Mouse (Mus musculus): ENCODE results near the gene Ankmy1.

Gene Ankmy1

GRCm38 (mm10) chr1:92874011-92874410, 28.7 kb downstream of the Ankmy1 start:
- no peak for DNase-seq (ENCODE audit: low spot score)

DNA sequence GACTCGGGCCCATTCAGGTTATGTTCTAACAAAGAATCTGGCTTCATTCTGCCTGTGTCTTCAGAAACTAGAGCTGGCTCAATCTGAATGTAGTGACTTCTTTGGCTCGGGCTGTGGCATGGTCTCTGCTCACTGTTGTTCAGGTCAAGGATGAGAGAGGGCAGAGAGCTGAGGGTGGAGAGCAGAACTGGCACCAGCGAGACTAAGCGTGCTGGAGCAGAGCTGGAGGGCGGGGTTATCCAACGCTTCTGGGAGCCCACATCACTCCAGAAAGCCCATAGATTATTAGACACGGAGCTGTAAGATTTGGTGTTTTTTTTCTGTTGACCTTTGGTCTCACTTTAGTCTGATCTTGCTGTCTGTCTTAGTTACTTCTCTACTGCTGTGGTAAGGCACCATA, 30.0 kb downstream of the Ankmy1 start:
- no peak for DNase-seq (ENCODE audit: low spot score)

- DNase-seq (ENCODE audit: low spot score), result no peak
Observed at GRCm38 (mm10) chr1:92869985-92870384, 32.7 kb downstream of the Ankmy1 start.

DNA sequence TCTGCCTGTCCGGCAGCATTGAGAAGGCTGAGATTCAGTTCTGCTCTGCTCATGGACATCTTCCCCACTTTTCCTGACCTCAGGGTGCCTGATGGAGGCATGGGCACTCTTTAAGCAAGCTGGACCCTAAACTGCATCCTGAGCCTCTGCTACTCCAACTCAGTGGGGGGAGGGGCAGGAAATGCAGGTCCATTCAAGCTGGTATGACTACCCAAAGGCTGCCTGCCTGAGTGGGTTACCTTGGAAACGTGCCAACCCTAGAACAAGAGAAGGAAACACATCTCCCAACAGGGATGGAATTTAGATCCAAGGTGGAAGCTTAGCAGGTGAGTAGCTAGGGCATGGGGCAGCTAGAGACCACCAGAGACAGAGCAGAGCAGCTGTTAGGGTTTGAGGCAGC, 36.5 kb downstream of the Ankmy1 start:
- no peak for DNase-seq (ENCODE audit: low spot score)

- DNase-seq (ENCODE audit: low spot score), result no peak
Observed at GRCm38 (mm10) chr1:92863268-92863667, 39.4 kb downstream of the Ankmy1 start.

GRCm38 (mm10) chr1:92861503-92861902, 41.2 kb downstream of the Ankmy1 start:
- no peak for DNase-seq (ENCODE audit: low spot score)

GRCm38 (mm10) chr1:92852450-92852849, 50.3 kb downstream of the Ankmy1 start:
- DNase-seq (ENCODE audit: low spot score), result no peak

DNA sequence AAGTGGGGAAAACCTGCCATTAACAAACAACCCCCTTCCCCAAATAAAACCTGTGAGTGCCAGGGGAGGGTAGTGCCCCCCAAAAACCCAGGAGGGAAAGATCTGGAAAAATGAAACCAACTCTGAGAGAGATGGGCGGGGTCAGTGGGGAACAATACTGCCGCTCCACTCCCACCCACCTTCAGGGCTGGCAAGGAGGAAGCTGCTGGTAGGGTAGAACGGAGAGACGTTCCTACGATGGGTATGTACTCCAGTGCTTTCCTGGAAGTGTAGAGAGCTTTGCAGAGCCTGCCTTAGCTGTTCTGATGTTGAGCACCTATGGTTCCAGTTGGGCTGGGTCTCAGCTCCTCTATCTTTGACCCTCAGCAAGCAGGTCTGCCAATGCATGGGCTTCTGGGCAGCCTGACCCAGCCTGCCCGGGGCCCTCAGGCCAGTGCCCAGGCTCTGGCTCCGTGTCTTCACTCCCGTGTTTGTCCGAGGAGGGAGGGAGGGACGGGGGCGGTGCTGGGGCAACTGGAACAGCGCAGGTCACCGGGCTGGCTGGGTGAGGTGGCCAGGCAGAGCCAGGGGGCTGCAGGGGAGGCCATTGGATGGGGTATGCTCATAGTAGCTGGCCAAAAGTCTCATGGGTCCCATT, 52.6 kb downstream of the Ankmy1 start:
- DNase-seq (ENCODE audit: low spot score), result no peak

DNA sequence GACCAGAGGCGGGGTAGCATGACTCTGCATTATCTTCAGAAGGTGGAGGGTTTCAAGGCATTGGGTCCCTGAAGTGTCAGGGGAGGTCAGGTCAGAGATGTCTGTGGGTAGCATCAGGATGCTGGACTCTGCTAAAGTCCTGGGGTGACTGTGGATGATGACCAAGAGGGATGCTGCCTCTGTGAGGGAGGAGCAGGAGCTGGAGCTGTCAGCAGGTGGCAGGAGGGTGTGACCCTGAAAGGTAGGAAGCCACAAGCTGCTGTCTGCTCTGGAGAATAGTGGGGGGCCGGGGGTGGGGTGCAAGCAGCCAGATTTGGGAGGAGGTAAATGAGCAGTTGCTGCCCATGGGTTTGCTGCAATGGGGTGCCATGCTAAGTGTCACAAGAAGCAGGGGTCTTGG, 53.2 kb downstream of the Ankmy1 start:
- DNase-seq (ENCODE audit: low spot score), result no peak

GRCm38 (mm10) chr1:92847873-92848839, 54.5 kb downstream of the Ankmy1 start:
- DNase-seq (ENCODE audit: low spot score), result no peak

DNA sequence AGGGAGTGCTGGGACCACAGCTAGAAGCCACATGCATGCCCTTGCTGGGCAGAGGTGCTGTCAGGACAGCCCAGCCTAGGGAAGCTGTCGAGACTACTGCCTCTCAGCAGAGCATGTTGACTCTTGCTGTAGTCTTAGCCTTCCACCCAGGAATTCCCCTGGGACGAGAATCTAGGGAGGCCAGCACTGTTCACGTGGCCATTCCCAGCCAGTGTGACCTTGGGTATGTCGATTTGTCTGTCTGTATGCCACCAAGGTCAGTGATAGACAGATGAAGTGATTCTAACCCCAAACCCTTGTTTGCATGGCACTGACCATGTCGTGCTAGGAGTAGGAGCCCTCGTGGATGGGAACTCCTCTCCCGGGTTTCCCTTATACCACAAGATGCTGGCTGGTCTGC, 56.8 kb downstream of the Ankmy1 start:
- no peak for DNase-seq (ENCODE audit: low spot score)

- DNase-seq (ENCODE audit: low spot score), result no peak
Observed at GRCm38 (mm10) chr1:92841427-92841826, 61.3 kb downstream of the Ankmy1 start.

GRCm38 (mm10) chr1:92840231-92840890, 62.3 kb downstream of the Ankmy1 start:
- DNase-seq (ENCODE audit: low spot score), result peak; percentile 57

DNA sequence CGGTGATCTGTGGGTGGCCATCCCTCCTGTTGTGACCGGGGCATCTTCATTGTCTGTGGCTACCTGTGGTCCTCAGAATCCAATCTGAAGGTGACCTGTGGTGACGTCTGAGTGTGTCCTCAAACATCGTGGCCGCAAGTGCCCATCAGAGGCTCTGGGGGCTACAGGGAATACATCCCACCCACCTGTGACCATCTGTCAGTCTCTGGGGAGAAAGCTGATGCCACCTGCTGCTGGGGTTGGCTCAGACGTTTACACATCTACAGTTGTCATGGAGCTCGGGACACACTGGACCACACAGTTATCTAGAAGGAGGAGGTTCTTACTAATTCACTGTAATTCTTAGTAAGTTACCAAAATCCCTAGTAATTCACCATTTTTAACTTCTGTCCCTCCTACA, 63.5 kb downstream of the Ankmy1 start:
- no peak for DNase-seq (ENCODE audit: low spot score)

- peak; percentile 61 for DNase-seq (ENCODE audit: low spot score)
Observed at GRCm38 (mm10) chr1:92837931-92838833, 64.5 kb downstream of the Ankmy1 start.

- peak; percentile 88 for DNase-seq (ENCODE audit: low spot score)
Observed at GRCm38 (mm10) chr1:92833987-92834706, 68.6 kb downstream of the Ankmy1 start.

- peak; percentile 84 for DNase-seq (ENCODE audit: low spot score)
Observed at GRCm38 (mm10) chr1:92832011-92833010, 70.4 kb downstream of the Ankmy1 start.

- peak; percentile 85 for DNase-seq (ENCODE audit: low spot score)
Observed at GRCm38 (mm10) chr1:92831188-92832001, 71.3 kb downstream of the Ankmy1 start, which contains the start of gene Gpc1. Gpc1 (plus strand) TSS chr1:92831645.

All from MN1 (cell line).